Mouse (Mus musculus) forebrain, embryonic 11.5 days (tissue): Measurements from ENCODE around the gene Kpna4. TPM values are rescaled to one million over a fixed set of nuclear protein-coding genes. Genes with fewer than 3 reads are reported as not detected.
"Not testable (repeated sequence)": the region's sequence is repeated elsewhere in the genome, so short reads cannot be mapped to it uniquely, and the experiment has no call there.

Source experiments
- ATAC-seq: fragments of 200-750 bp; cut with Nextera tagmentation; replicated peaks from 2 replicates; pipeline ENCODE4 v1.8.0; 2017; ENCODE audit warnings: moderate TSS enrichment; ENCODE audit not compliant: low FRiP score
- DNase-seq: peaks from one replicate; pipeline ENCODE4 v3.0.0-alpha.2; 2017; ENCODE audit warnings: low spot score
- H3K27ac ChIP-seq: fragments of 300-500 bp; sonication (generic); 2 replicates; pipeline ENCODE4 v1.5.1; 2014; ENCODE audit warnings: low read depth, low read length
- H3K27me3 ChIP-seq: fragments of 300-500 bp; sonication (generic); 2 replicates; pipeline ENCODE4 v1.6.1; 2014; ENCODE audit warnings: mild to moderate bottlenecking, low read length, mixed read lengths; ENCODE audit not compliant: control insufficient read depth, insufficient read depth
- H3K36me3 ChIP-seq: fragments of 300-500 bp; sonication (generic); 2 replicates; pipeline ENCODE4 v1.6.1; 2014; ENCODE audit warnings: mild to moderate bottlenecking, low read length, moderate library complexity, mixed read lengths; ENCODE audit not compliant: control insufficient read depth, insufficient read depth
- H3K4me1 ChIP-seq: fragments of 300-500 bp; sonication (generic); replicated peaks from 2 replicates; pipeline ENCODE4 v1.6.1; 2014; ENCODE audit warnings: low read length, mixed read lengths; ENCODE audit not compliant: control insufficient read depth, insufficient read depth
- H3K4me2 ChIP-seq: fragments of 300-500 bp; sonication (generic); 2 replicates; pipeline ENCODE4 v1.6.1; 2014; ENCODE audit warnings: low read depth, mild to moderate bottlenecking, low read length, moderate library complexity, mixed read lengths; ENCODE audit not compliant: severe bottlenecking
- H3K4me3 ChIP-seq: fragments of 300-500 bp; sonication (generic); 2 replicates; pipeline ENCODE4 v1.5.1; 2014; ENCODE audit warnings: low read depth, low read length
- H3K9ac ChIP-seq: fragments of 300-500 bp; sonication (generic); 2 replicates; pipeline ENCODE4 v1.6.1; 2014; ENCODE audit warnings: low read length
- H3K9me3 ChIP-seq: fragments of 300-500 bp; sonication (generic); 2 replicates; pipeline ENCODE4 v1.6.1; 2016; ENCODE audit warnings: low read length, mixed read lengths; ENCODE audit not compliant: control insufficient read depth
- WGBS: fragments of 180-500 bp; shearing (Covaris S2); extraction: QIAGEN DNeasy Blood & Tissue Kit; methylation state at CpG from one replicate; pipeline ENCODE4 v1.1.7; 2014; 5-methylcytosine and 5-hydroxymethylcytosine counted together
- polyA plus RNA-seq: library from polyadenylated mRNA; unstranded; fragments of >200 nt; fragmentation: Nextera tagmentation; extraction: Ambion mirVana; gene quantifications from 2 replicates; pipeline ENCODE4 v1.2.1, GENCODE M21; 2014

Kpna4 gene
- polyA plus RNA-seq, 1 experiment from 2014 or later: 54.6 TPM

GRCm38 (mm10) chr3:69044645-69045399, 82.1 kb downstream of the Kpna4 start, which contains the start of gene Trim59:
Trim59 (minus strand) TSS chr3:69044755.
- under 1% methylated on average over 65 of the region's 80 CpGs for WGBS
- peaks cover 12% of the 10 kb centered on the region for H3K4me1 ChIP-seq

GRCm38 (mm10) chr3:69044167-69044591, 82.7 kb downstream of the Kpna4 start:
- no peaks in the 10 kb centered on the region; the same call in 1 of the 2 replicates for H3K36me3 ChIP-seq
- H3K4me1 ChIP-seq: peaks cover 12% of the 10 kb centered on the region
- ATAC-seq: peak; percentile 67
- DNase-seq: peak; percentile 81
- no peaks in the 10 kb centered on the region for H3K27me3 ChIP-seq
- peak overlapping the region; percentile 86 for H3K4me2 ChIP-seq
- H3K9ac ChIP-seq: peak overlapping the region; percentile 98
- peak overlapping the region; percentile 84 for H3K4me3 ChIP-seq
- peak overlapping the region; percentile 94 for H3K27ac ChIP-seq
- WGBS: 0% methylated on average over 31 of the region's 42 CpGs
- H3K9me3 ChIP-seq: no peaks in the 10 kb centered on the region

More at GRCm38 (mm10) chr3:69044645-69045399, 82.1 kb downstream of the Kpna4 start, which contains the start of gene Trim59:
- H3K4me2 ChIP-seq: peak within 1 kb of the TSS; percentile 86
- peak within 1 kb of the TSS; percentile 84 for H3K4me3 ChIP-seq
- no peaks in the 10 kb centered on the region for H3K27me3 ChIP-seq
- ATAC-seq: peak; percentile 94
- DNase-seq: peak; percentile 98
- no peaks in the 10 kb centered on the region; the same call in 1 of the 2 replicates for H3K36me3 ChIP-seq
- peak within 1 kb of the TSS; percentile 94 for H3K27ac ChIP-seq
- peak within 1 kb of the TSS; percentile 98 for H3K9ac ChIP-seq
- no peaks in the 10 kb centered on the region for H3K9me3 ChIP-seq

- ATAC-seq (no peak), DNase-seq (no peak)
- Histone ChIP-seq H3K27ac (no peak overlapping the region), H3K9ac (no peak overlapping the region), H3K4me3 (peak overlapping the region; percentile 16; the same call in 1 of the 2 replicates), H3K4me2 (peak overlapping the region; percentile 24; the same call in 1 of the 2 replicates), H3K9me3 (no peaks in the 10 kb centered on the region), H3K4me1 (peaks cover 12% of the 10 kb centered on the region), H3K36me3 (no peaks in the 10 kb centered on the region; the same call in 1 of the 2 replicates), H3K27me3 (no peaks in the 10 kb centered on the region)
- WGBS: 80% methylated on average over 5 of the region's 5 CpGs
Measured at GRCm38 (mm10) chr3:69041298-69041697, 85.6 kb downstream of the Kpna4 start.

GRCm38 (mm10) chr3:69040105-69040504, 86.8 kb downstream of the Kpna4 start:
- ATAC-seq (no peak), DNase-seq (no peak)
- Histone ChIP-seq H3K36me3 (no peaks in the 10 kb centered on the region; the same call in 1 of the 2 replicates), H3K4me3 (peak overlapping the region; percentile 7), H3K4me1 (peaks cover 8% of the 10 kb centered on the region), H3K27me3 (no peaks in the 10 kb centered on the region), H3K9me3 (no peaks in the 10 kb centered on the region), H3K27ac (no peak overlapping the region), H3K9ac (no peak overlapping the region), H3K4me2 (no peak overlapping the region; the same call in 1 of the 2 replicates)
- WGBS: 90% methylated on average over 2 of the region's 2 CpGs

GRCm38 (mm10) chr3:69026133-69026783, 100.7 kb downstream of the Kpna4 start:
- H3K4me1 ChIP-seq: no peaks in the 10 kb centered on the region
- 98% methylated on average over 1 of the region's 1 CpGs for WGBS
- no peak for ATAC-seq
- no peak for DNase-seq
- no peaks in the 10 kb centered on the region for H3K9me3 ChIP-seq
- H3K4me3 ChIP-seq: no peak overlapping the region
- peaks cover 22% of the 10 kb centered on the region; the same call in 1 of the 2 replicates for H3K36me3 ChIP-seq
- H3K27ac ChIP-seq: no peak overlapping the region
- no peak overlapping the region for H3K9ac ChIP-seq
- no peaks in the 10 kb centered on the region for H3K27me3 ChIP-seq
- H3K4me2 ChIP-seq: no peak overlapping the region

- DNase-seq (no peak), ATAC-seq (no peak)
- H3K27me3 ChIP-seq: no peaks in the 10 kb centered on the region
- H3K9me3 ChIP-seq: no peaks in the 10 kb centered on the region
- no peak overlapping the region for H3K9ac ChIP-seq
- H3K4me1 ChIP-seq: no peaks in the 10 kb centered on the region
- no peak overlapping the region for H3K4me2 ChIP-seq
- H3K36me3 ChIP-seq: peaks cover 14% of the 10 kb centered on the region
- no peak overlapping the region for H3K4me3 ChIP-seq
- H3K27ac ChIP-seq: no peak overlapping the region
Measured at GRCm38 (mm10) chr3:69020764-69021163, 106.1 kb downstream of the Kpna4 start.

- Histone ChIP-seq H3K9me3 (no peaks in the 10 kb centered on the region), H3K4me3 (no peak overlapping the region), H3K27ac (no peak overlapping the region), H3K27me3 (no peaks in the 10 kb centered on the region), H3K36me3 (peaks cover 14% of the 10 kb centered on the region), H3K9ac (no peak overlapping the region), H3K4me1 (no peaks in the 10 kb centered on the region), H3K4me2 (no peak overlapping the region)
- no peak for ATAC-seq
- DNase-seq: no peak
- 91% methylated on average over 2 of the region's 2 CpGs for WGBS
Measured at GRCm38 (mm10) chr3:69020285-69020684, 106.6 kb downstream of the Kpna4 start.

- not testable (repeated sequence) for ATAC-seq, H3K27me3 ChIP-seq, H3K27ac ChIP-seq, H3K4me1 ChIP-seq, H3K4me3 ChIP-seq, H3K9ac ChIP-seq, H3K9me3 ChIP-seq, DNase-seq, H3K4me2 ChIP-seq
- peaks cover 14% of the 10 kb centered on the region for H3K36me3 ChIP-seq
- WGBS: 96% methylated on average over 2 of the region's 2 CpGs
Measured at GRCm38 (mm10) chr3:69018635-69019034, 108.3 kb downstream of the Kpna4 start.
